In the genomic region with DNA sequence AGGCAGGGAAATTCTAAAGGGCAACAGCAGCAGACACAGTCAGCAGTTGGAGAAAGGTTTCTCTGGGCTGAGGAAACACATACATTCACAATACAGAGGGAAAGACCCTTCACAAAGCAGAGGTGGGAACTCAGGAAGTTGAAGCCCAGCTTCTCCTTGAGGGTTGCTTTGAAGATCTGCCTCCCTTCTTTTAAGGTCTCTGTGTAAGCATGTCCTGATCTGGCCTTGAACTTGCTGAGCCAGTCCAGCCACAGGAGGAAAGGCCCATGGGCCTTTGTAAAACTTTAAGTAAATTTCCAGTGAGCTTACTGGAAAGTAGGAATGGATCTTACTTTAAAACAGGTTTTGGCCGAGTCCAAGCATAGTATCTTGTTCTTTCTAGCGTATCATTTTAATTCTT, we compare ENCODE assay signal across 34 mouse cellular contexts.
"Had no signal": no experiment of that assay in that cellular context is flagged by ENCODE, and none has a peak within 500 bp of the region (broad histone marks: within the 10 kb centered on the region; RNA-seq: fewer than 3 reads in every experiment).

No protein-coding gene starts in this region.

- H3K4me3 ChIP-seq: heart, embryonic 10.5 days; heart, embryonic 12.5 days; heart, embryonic 13.5 days; heart, embryonic 15.5 days; hindbrain, embryonic 10.5 days; hindbrain, embryonic 12.5 days; hindbrain, embryonic 13.5 days; hindbrain, embryonic 15.5 days; intestine, embryonic 15.5 days; kidney, embryonic 15.5 days; layer of hippocampus, adult 2 months; left cerebral cortex, adult 2 months had no signal

- H3K27ac ChIP-seq: heart, embryonic 10.5 days; heart, embryonic 13.5 days; heart, embryonic 15.5 days; hindbrain, embryonic 10.5 days; hindbrain, embryonic 12.5 days; hindbrain, embryonic 13.5 days; hindbrain, embryonic 14.5 days; hindbrain, embryonic 15.5 days; hindbrain, postnatal 0 days; intestine, embryonic 15.5 days; kidney, embryonic 15.5 days; kidney, postnatal 0 days; layer of hippocampus, adult 2 months; left cerebral cortex, adult 2 months had no signal

- H3K27me3 ChIP-seq: heart, embryonic 12.5 days; heart, embryonic 13.5 days; heart, embryonic 15.5 days; hindbrain, embryonic 12.5 days; hindbrain, embryonic 13.5 days; hindbrain, embryonic 15.5 days; intestine, embryonic 15.5 days; kidney, embryonic 15.5 days had no signal

- DNase-seq: heart, postnatal 14 days; heart, postnatal 36 days; heart, postnatal 4 days; kidney, adult 11 months; kidney, adult 18-20 months; kidney, adult 2 months; kidney, adult 8-10 months; kidney, adult 9 months; kidney, postnatal 10 days; kidney, postnatal 14 days; kidney, postnatal 25 days; kidney, postnatal 4 days; layer of hippocampus, adult 9-11 months; layer of hippocampus, postnatal 36 days had no signal

- H3K9ac ChIP-seq: heart, embryonic 12.5 days; heart, embryonic 13.5 days; heart, embryonic 15.5 days; hindbrain, embryonic 12.5 days; hindbrain, embryonic 13.5 days; hindbrain, embryonic 14.5 days; hindbrain, embryonic 15.5 days; intestine, embryonic 15.5 days; kidney, embryonic 15.5 days had no signal

- ATAC-seq: hindbrain, embryonic 16.5 days; hindbrain, postnatal 0 days; inflammation-experienced regulatory T-cells, adult 6 months; intestine, embryonic 15.5 days; intestine, embryonic 16.5 days; intestine, postnatal 0 days had no signal

- H3K4me2 ChIP-seq: heart, embryonic 11.5 days; heart, embryonic 12.5 days; heart, embryonic 13.5 days; heart, embryonic 15.5 days; hindbrain, embryonic 12.5 days; hindbrain, embryonic 13.5 days; hindbrain, embryonic 14.5 days; hindbrain, embryonic 15.5 days; intestine, embryonic 15.5 days; kidney, embryonic 15.5 days had no signal

- H3K9me3 ChIP-seq: heart, embryonic 10.5 days; heart, embryonic 12.5 days; heart, embryonic 13.5 days; heart, embryonic 15.5 days; hindbrain, embryonic 10.5 days; hindbrain, embryonic 12.5 days; hindbrain, embryonic 13.5 days; hindbrain, embryonic 15.5 days; intestine, embryonic 15.5 days; kidney, embryonic 15.5 days had no signal

- H3K4me1 ChIP-seq: heart, embryonic 10.5 days; heart, embryonic 12.5 days; heart, embryonic 13.5 days; heart, embryonic 15.5 days; hindbrain, embryonic 10.5 days; hindbrain, embryonic 12.5 days; hindbrain, embryonic 13.5 days; hindbrain, embryonic 15.5 days; intestine, embryonic 15.5 days; kidney, embryonic 15.5 days had no signal
